ENCODE assay signal across 8 mouse cellular contexts in genomic region chr16:57593422-57594157, GRCm38 (mm10). TPM values are rescaled to one million over a fixed set of nuclear protein-coding genes. Genes with fewer than 3 reads are reported as not detected.
DNase-seq lines count a peak whose midpoint lies in the region; ATAC-seq and TF ChIP-seq lines count a peak whose summit lies in the region.

No protein-coding gene starts in this region.

- no peak overlapping the region for H3K4me2 ChIP-seq in intestine, postnatal 0 days (replicated peaks; ENCODE audit: low read depth)

- H3K9ac ChIP-seq in intestine, postnatal 0 days (ENCODE audit: low read depth, low read length) = no peak overlapping the region

- 33% methylated on average over 7 of the region's 7 CpGs for WGBS in intestine, postnatal 0 days

- H3K4me3 ChIP-seq in intestine, postnatal 0 days (ENCODE audit: low read depth, low read length) = no peak overlapping the region
- H3K4me3 ChIP-seq in megakaryocyte, embryonic 14.5 days (replicated peaks) = peak overlapping the region; percentile 21

- H3K4me1 ChIP-seq in intestine, postnatal 0 days (replicated peaks; ENCODE audit: control insufficient read depth, insufficient read depth, low read length) = no peaks in the 10 kb centered on the region
- H3K4me1 ChIP-seq in megakaryocyte, embryonic 14.5 days = peaks cover 6% of the 10 kb centered on the region

- ATAC-seq in cerebellum, adult (ENCODE audit: insufficient number of reproducible peaks, low FRiP score, low TSS enrichment) = peak; percentile 66
- ATAC-seq in intestine, postnatal 0 days = peak; percentile 16; the same call in 1 of the 2 replicates

- no peak overlapping the region for H3K27ac ChIP-seq in intestine, postnatal 0 days (ENCODE audit: low read depth, low read length)

- H3K36me3 ChIP-seq in intestine, postnatal 0 days (ENCODE audit: control insufficient read depth, insufficient read depth) = no peaks in the 10 kb centered on the region
- no peaks in the 10 kb centered on the region for H3K36me3 ChIP-seq in megakaryocyte, embryonic 14.5 days (replicated peaks; ENCODE audit: low read length)

- no peak for DNase-seq in cerebellum, adult 11 months
- DNase-seq in right cerebral cortex, postnatal 10 days (ENCODE audit: low spot score in 2 of 2) = peak; percentile 21 to 31
- no peak for DNase-seq in right cerebral cortex, postnatal 36 days (ENCODE audit: low spot score in 2 of 2)
- DNase-seq in embryo, embryonic 9.5 days (ENCODE audit: extremely low spot score) = peak; percentile 33
- peak; percentile 9 for DNase-seq in thymus, postnatal 25 days

- no peaks in the 10 kb centered on the region for H3K9me3 ChIP-seq in intestine, postnatal 0 days (ENCODE audit: control insufficient read depth)
- no peaks in the 10 kb centered on the region for H3K9me3 ChIP-seq in megakaryocyte, embryonic 14.5 days

- TF ChIP-seq CTCF in intestine, postnatal 0 days (IDR thresholded peaks at IDR 0.05; ENCODE audit: low read depth) = peak; percentile 86

- no peaks in the 10 kb centered on the region for H3K27me3 ChIP-seq in intestine, postnatal 0 days (replicated peaks; ENCODE audit: control insufficient read depth, insufficient read depth, low read length)
- H3K27me3 ChIP-seq in megakaryocyte, embryonic 14.5 days (replicated peaks) = no peaks in the 10 kb centered on the region

RNA-seq across cellular contexts. Expression of gene Cmss1, which starts 13.1 kb away (rescaled TPM):
- polyA plus RNA-seq in intestine, postnatal 0 days (2015; fragmentation: Nextera tagmentation; extraction: Ambion mirVana) = 19.1 and 19.9 TPM in 2 replicates
- 18.3 and 36.3 TPM in 2 replicates for polyA plus RNA-seq in megakaryocyte, embryonic 14.5 days (2012; ENCODE audit: insufficient read depth, low replicate concordance)

Comparison
In these comparisons a context has a peak if more than half of its experiments do, and no peak if none do; other contexts are left out.
1. DNase-seq: peak in right cerebral cortex, postnatal 10 days (2 of 2), embryo, embryonic 9.5 days (single experiment) and thymus, postnatal 25 days (single experiment); none in cerebellum, adult 11 months (single experiment) and right cerebral cortex, postnatal 36 days (0 of 2).